Mouse (Mus musculus): ENCODE measurements around the gene P2ry14.
"Not testable (repeated sequence)": the region's sequence is repeated elsewhere in the genome, so short reads cannot be mapped to it uniquely, and the experiment has no call there.

P2ry14 gene

DNA sequence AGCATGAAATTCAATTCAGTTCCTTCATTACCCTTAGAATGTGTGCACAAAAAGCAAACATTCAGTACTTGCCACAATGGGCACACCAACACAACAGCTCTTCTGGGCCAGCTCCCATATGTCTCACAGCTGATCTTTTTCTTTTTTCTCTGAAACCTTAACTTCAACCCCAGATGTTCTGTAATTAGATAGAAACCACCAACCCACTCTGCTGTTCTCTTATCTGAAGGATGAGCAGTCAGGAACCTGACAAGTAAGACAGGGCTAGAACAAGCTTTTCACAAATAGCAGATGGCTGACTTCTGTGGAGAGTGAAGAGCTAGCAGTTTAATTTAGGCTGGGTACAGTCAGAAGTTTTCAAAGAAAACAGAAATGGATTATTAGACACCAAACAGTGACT is 3.8 kb downstream of the P2ry14 start:
- ATAC-seq (ENCODE audit: insufficient number of reproducible peaks, low FRiP score, low TSS enrichment) = no peak

DNA sequence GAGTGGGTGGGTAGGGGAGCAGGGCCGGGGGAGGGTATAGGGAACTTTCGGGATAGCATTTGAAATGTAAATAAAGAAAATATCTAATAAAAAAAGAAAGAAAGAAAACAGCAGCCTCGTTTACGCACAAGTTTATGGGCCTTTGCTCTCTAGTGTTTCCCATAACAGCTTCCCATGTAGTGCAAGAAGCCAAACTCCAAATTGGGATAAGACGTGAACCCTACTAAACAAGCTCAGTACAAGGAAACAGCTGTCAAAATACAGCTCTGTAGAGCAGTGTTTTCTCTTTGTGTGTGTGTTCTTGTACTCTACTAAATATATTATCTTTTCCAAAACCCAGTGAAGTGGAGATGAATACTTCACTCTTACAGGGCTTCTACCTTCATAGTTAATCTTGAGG is 8.2 kb downstream of the P2ry14 start:
- ATAC-seq (ENCODE audit: insufficient number of reproducible peaks, low FRiP score, low TSS enrichment) = no peak

DNA sequence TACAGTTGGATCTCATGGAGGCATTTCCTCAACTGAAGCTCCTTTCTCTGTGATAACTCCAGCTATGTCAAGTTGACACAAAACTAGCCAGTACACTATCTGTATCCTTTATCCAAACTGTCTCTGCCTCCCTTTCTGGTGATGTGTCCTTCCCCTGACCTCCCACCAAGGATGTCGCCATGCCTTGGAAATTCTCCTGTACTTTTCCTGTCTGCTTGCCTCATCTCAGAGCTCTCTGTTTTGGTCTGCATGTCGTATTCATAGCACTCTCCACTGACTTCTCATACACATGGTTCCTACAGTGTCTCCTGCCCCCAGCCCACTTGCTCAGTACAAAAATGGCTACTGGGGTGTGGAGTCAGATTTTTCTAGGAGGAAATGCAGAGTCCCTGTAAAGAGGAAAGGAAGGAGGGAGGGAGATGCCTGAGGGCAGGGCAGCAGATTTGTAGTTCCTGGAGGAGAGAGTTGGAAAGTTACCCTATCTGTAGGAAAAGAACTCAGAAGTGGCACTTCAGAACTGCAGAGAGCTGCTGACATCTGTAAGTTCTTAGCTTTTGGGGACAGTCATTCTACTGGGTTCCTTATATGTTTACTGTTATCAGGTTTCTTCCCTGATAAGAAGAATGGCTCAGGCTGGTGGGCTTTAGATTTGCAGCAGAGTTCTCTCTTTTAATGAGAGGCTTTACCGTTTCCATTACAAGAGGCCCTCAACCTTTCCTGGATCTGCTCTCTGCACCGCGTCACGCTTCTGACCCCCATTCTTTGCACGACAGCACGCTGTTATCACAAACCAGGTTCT is 11.7 kb downstream of the P2ry14 start:
- ATAC-seq (ENCODE audit: insufficient number of reproducible peaks, low FRiP score, low TSS enrichment) = no peak

DNA sequence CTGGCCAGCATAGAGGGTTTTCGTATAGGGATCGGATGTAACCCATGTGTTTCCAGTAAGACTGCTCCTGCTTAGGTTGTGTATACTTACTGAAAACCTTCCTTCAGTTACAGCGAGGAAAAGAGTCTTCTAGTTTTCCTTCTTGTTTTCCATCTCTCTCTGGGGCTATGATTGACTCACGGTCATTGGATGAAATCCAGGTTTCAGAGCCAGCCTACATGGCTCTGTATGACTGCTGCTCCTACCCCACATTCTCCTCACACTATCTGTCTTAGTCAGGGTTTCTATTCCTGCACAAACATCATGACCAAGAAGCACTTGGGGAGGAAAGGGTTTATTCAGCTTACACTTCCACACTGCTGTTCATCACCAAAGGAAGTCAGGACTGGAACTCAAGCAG is 12.5 kb downstream of the P2ry14 start:
- ATAC-seq (ENCODE audit: insufficient number of reproducible peaks, low FRiP score, low TSS enrichment) = not testable (repeated sequence)

DNA sequence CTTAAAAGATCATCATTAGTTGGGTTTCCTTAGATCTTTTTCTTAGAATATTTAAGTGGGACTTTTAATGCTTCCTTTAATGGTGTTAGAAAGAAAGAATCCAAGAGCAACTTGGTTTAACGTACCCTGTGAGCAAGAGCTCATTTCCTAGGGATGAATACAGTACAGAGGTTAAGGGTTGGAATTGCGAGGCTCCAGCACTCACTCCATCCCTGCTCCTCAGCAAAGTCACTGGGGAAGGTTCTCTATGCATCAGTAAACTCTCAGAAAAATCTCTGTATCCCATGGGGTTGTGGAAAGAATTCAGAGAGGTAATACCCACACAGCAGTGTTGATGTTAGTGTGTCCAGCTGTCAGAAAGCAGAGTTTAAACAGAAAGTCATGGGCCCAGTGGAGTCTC is 13.3 kb downstream of the P2ry14 start:
- ATAC-seq (ENCODE audit: insufficient number of reproducible peaks, low FRiP score, low TSS enrichment) = no peak

DNA sequence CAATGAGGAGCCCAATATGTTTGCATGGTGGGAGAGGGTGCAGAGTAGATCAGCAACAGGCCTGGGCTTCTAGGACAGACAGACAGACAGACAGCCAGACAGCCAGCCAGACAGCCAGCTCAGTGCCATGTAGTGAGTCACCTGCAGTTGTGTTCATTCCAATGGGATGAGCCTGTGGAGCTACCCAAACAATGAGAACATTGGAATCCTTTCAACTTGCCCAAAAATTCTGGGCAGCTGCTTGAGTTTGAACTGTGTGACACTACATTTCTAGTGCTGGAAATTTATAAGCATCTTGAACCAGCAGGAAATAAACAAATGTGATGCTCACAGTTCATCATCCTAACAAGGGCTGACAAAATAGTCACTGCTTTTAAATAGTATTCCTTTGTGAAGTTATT is 13.8 kb downstream of the P2ry14 start:
- ATAC-seq (ENCODE audit: insufficient number of reproducible peaks, low FRiP score, low TSS enrichment) = no peak; the same call in 1 of the 2 replicates

DNA sequence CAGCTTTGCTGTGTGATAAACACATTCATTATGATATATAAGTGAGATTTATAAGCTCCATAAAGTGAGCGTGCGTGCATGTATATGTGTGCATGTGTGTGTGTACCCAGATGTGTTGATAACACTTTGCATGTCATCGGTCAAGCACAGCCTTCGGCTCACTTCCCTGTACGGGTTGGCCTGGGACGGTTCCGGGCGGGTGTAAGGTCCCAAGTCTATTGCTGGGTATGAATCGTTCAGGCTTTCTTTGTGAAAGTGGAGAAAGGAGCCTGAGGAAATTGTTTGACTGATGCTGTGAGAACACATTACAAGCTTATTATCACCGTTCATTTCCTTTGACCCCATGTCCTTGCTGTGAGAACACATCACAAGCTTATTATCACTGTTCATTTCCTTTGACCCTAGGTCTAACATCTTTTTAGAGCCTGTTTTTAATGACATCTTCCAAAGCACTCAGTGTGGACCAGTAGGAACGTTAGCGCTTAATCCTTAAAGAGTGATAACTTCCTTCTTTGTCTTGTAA is 14.4 kb downstream of the P2ry14 start:
- ATAC-seq (ENCODE audit: insufficient number of reproducible peaks, low FRiP score, low TSS enrichment) = no peak

DNA sequence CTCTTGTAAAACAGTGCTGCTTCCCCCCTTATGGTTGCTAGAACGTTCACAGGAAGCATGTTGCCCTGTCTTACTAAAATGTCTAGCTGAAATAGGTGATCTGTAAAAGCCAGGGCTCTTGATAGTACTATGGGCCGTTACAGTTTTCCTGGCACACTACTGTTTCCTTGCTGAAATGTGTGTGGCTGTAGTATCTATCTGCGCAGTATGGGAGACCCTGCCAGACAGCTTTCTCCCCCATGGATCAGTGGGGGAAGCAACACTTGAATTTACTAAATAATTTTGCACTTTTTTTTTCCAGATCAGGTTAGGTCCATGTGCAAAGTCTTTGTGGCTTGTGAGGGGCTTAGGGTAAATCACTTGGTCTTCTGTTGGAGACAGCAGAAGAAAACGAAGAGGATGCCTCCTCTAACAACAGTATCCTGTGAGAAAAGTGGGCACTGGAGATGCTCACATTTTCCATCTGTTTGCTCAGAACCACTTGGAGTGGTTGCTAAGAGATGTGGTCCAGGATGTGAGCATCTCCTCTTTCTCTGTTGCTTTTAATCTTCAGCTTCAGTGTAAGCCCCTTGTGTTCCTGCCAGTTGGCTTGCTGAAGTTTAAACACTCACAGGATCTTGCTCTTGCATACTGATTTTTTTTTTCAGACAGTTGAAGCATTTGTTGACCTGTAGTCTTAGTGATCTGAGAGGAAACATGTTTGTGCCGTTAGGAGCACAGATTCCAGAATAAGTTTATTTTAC is 17.3 kb downstream of the P2ry14 start:
- ATAC-seq (ENCODE audit: insufficient number of reproducible peaks, low FRiP score, low TSS enrichment) = no peak

DNA sequence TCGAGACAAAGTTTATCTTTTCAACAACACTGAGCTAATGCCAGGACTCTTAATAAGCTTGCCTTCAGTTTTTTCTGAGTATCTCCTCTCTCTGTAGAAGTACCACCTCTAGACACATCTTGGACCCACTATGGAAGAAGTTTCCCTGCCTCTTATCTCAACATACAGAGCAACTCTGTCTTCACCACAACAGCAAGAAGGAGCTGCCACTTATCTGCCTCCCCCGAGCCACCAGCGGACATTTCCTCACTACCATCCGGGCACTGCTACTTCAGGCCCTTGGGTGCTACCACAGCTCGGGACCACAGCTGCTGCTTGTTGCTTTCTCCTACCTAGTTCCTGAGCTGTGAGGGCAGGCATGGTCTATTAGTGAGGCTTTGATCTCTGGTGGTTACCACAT is 20.2 kb downstream of the P2ry14 start:
- ATAC-seq (ENCODE audit: insufficient number of reproducible peaks, low FRiP score, low TSS enrichment) = no peak

DNA sequence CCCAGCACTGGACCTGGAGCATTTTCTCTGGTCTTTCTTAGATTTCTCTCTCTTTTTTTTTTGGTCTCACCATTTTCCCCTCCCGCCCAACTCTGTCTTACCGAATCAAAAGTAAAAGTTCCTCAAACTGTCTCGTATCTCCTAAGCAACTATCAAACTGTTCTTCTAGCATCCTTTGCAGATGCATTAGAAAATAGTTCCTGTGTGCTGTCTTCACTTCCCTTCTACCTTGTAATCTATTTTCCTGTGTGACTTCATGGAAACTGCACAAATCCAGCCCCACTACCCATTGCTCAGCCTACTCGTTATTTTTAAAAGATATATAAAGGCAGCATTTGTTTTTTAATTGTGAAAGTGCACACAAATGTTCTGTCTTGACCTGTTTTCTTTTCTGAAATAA is 21.5 kb downstream of the P2ry14 start:
- no peak for ATAC-seq (ENCODE audit: insufficient number of reproducible peaks, low FRiP score, low TSS enrichment)

DNA sequence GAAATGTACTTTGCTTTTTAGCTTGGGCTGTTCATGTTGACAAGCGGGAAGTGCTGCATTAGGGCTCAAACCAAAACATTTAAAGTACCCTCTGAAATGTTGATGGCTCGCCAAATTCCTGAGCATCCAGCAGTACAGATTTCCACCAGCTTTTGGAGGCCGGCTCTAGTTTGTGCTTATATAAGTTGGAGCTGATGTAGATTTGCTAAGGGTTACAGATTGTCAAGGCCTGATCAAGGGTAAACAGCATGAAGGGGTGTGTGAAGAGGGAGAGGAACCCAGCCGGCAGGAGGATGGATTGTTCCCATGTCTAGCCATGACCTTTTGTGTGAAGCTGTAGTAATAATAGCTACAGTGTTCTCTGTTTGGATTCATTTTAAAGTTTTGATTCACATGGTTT is 22.3 kb downstream of the P2ry14 start:
- ATAC-seq (ENCODE audit: insufficient number of reproducible peaks, low FRiP score, low TSS enrichment) = no peak; the same call in 1 of the 2 replicates

DNA sequence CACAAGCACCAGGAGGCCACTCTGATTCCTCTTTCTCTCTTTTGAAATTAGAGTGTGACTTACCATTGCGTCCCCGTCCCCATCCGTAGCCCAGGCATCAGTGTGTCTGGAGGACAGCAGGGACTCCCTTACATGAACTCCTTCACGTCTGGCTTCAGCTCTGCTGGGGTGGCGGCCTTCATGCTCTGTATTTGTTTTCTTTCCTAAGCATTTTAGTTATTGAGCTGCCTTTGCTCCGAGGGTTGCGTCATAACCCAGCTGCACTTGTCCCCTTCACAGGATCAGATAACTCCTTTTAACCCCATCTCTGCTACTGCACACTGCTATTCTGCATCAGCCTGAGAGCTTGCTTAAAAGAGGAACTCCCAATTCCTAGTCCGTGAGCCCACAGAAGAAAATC is 23.0 kb downstream of the P2ry14 start:
- ATAC-seq (ENCODE audit: insufficient number of reproducible peaks, low FRiP score, low TSS enrichment) = no peak

DNA sequence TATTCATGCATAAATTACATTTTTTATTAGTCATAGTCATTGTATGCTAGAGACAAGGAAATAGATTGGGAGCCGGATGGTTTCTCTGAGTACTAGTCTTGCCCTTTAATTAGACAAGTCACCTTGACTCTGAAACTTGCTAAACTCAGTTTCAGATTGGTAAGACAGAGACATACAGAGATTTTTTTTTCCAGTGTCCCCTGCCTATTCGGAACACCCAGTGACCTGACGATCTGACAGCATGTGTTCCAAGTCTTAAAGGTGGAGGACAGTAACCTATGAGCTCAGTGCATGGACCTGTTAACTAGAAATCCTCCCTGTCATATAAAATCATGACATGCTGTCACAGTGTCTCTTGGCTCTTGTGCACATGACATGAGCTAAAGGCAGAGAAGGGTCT is 23.9 kb downstream of the P2ry14 start:
- ATAC-seq (ENCODE audit: insufficient number of reproducible peaks, low FRiP score, low TSS enrichment) = no peak

DNA sequence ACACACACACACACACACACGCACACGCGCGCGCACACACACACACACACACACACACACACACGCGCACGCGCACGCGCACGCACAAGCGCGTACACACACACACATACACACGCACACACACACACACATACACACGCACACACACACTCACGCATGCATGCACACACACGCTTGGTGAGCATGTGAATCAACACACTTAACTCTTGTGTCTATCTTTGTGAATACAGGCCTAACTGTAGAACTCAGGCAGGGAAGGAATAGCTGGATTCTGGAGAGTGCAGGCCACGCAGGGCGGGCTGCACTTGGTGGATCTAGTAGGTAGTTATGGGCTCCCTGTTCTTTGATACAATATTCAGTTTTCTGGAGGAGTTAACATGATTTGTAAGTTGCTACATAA is 24.7 kb downstream of the P2ry14 start:
- ATAC-seq (ENCODE audit: insufficient number of reproducible peaks, low FRiP score, low TSS enrichment) = no peak

DNA sequence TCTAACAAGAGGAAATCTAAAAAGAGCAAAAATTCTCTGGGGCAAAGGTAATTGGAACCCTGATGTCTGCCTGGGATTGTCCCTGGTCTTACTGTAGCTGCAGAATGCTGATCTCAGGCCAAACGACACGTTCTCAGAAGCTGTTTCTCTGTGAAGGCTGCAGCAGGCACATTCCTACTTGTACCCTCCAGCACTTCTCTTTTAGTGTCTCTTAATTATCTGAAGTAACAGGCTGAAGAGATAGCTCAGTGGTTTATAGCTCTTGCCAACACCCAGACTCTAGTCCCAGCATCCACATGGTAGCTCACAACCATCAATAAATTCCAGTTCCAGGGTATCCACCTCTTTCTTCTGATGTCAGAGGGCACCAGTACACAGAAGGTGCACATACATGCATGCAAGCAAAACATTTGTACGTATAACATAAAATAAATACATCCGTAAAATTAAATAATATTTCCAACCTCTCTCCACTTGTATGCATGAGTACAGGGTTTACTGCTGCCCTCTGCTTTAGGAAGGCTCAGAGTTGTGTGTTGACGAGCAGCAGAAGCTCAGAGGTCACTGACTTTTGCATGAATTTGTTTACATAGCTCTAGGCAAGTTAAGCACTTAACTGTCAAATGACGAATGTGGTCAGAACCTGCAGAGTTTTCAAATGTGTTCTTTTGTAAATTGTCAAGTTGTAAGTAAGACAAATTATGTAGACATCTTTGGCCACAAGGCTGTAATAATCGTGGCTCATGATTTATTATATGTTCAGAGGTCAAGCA is 27.4 kb downstream of the P2ry14 start:
- ATAC-seq (ENCODE audit: insufficient number of reproducible peaks, low FRiP score, low TSS enrichment) = no peak

DNA sequence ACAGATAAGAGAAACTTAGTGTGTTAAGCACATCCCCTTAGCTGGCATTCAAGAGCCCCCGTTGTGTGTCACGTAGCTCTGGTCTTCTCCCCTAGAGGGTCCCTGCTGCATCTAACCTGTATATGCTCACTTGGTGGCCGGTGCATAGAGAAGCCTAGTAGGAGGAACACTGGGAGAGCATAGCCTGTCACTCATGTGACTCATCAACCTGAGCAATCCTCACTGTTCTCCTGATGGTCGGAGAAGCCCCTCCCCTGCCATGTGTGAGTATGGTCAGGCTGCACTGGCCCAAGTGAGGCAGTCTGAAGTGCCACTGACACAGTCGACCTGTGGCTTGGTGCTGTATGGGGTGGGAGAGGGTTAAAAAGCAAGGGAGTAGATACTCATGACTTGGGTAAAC is 28.4 kb downstream of the P2ry14 start:
- ATAC-seq (ENCODE audit: insufficient number of reproducible peaks, low FRiP score, low TSS enrichment) = no peak

DNA sequence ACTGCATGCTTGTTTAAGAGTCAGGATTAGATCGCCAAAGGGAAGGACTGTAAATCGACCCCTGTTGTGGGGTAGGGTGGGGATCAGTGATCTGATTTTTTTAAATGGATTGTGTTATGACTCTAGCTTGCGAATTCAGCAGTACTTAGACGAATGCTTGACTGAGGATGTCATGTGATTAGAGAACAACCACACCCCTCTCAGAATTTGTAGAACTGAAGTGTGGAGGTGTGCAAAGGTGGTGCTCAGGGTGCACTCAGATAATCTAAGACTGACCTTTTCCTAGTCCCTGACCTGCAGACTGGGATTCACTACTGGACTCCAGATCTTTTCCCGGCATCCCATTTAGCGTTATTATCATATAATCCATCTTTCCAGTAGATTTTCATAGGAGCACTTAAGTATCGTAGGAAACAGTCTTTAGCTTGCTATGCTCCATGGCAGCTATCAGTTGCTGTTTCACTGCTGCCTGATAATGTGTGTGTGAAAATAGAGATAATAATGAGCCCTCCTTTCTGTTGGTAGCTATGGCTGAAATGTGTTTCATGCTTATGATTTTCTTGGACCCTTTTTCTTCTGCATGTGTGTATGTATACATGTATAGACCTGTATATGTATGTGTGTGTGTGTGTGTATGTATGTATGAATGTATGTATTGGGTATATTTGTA is 31.5 kb downstream of the P2ry14 start:
- ATAC-seq (ENCODE audit: insufficient number of reproducible peaks, low FRiP score, low TSS enrichment) = no peak

DNA sequence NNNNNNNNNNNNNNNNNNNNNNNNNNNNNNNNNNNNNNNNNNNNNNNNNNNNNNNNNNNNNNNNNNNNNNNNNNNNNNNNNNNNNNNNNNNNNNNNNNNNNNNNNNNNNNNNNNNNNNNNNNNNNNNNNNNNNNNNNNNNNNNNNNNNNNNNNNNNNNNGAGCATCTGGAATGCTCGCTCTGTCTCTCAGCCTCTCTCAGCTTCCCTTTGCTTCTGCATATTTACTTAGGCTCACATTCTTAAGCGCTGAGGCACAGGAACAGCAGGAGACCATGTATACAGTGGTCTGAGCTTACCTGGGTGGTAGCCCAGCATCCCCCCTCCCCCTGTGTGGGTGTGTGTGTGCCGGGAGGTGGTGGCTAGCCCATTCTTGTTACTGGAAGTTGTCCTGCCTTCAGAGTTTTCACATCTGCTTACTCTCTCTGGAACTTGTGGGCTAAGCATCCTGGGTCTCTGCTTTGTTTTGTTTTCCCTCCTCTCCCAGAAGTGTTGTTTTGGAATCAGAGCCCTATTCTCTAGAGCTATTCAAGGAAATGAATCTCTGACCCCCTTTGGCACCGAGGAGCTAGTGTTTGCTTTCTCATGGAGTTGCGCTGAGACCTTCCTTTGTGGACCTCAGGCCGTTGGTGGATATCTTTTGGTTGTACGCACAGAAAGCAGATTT is 32.2 kb downstream of the P2ry14 start:
- ATAC-seq (ENCODE audit: insufficient number of reproducible peaks, low FRiP score, low TSS enrichment) = no peak

DNA sequence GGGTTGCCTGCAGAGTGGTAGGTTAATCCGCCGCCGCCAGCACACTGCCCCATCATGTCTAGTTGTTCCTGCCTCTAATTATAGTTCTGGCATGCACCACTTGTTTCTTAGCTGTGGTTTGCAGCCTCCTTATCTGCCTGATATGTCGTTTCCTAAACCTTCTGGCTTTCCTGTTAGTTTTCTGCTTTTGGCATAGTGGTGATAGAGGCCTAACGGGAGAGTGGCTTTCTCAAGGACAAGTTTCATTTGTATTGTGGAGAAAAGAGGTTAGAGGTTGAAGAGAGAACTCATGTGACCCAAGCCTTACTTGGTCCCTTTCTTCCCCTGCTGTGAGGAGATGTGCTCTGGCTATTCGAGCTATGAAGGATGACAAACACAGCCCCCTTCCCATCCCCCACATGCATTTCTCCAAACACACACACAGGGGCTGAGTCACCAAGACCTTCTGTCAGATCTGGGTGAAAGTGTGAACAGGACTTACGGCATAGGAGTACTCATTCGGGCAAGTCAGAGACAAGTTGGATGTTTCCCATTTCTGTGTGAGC is 39.4 kb downstream of the P2ry14 start:
- ATAC-seq (ENCODE audit: insufficient number of reproducible peaks, low FRiP score, low TSS enrichment) = peak; percentile 27; the same call in 1 of the 2 replicates

DNA sequence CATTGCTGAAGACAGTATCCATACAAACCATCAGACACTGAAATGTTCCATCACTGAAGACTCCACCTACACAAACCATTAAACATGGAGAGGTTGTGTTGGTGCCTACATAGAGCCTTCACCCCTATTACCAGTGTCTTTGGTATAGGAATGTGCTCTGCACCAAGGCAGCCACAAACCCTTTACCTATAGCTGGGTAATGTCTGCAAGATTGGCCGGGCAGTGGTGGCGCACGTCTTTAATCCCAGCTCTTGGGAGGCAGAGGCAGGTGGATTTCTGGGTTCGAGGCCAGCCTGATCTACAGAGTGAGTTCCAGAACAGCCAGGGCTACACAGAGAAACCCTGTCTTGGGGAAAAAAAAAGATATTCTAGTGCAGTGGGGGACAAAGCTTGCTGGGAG is 40.1 kb downstream of the P2ry14 start:
- not testable (repeated sequence) for ATAC-seq (ENCODE audit: insufficient number of reproducible peaks, low FRiP score, low TSS enrichment)
